Mouse (Mus musculus): ENCODE results near the gene Xpo6. TPM values are rescaled to one million over a fixed set of nuclear protein-coding genes. Genes with fewer than 3 reads are reported as not detected.

Xpo6 gene
- polyA plus RNA-seq, 1 experiment from 2014 or later, result 27.7 TPM

DNA sequence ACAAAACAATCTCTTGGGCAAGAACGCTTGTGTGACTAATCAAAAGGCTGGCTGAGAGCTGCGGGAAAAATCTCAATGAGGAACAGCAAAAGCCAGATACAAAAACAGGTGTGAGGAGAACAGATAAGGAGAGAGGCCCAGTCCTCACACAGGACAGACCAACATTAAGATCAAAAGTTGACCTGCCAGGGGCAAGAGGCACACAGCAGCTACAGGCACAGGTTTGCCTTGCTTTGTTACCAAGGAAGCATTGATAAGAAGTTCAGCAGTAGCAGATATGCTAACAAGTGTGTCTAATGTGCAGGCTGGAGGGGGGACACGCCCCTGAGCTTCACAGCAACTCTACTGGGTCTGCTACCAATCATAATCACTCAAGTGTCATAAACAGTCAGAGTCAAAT is 73.8 kb downstream of the Xpo6 start:
- ATAC-seq (ENCODE audit: extremely low read depth, insufficient number of reproducible peaks, low FRiP score, low TSS enrichment), result peak; percentile 31; the same call in 1 of the 2 replicates
- no peaks in the 10 kb centered on the region for H3K9me3 ChIP-seq
- peaks cover 57% of the 10 kb centered on the region for H3K4me1 ChIP-seq
- H3K27ac ChIP-seq (replicated peaks), result peak overlapping the region; percentile 74
- 22% methylated on average over 3 of the region's 3 CpGs for WGBS
- H3K36me3 ChIP-seq, result peaks cover 73% of the 10 kb centered on the region
- no peaks in the 10 kb centered on the region for H3K27me3 ChIP-seq (replicated peaks)
- no peak overlapping the region for H3K4me3 ChIP-seq
- H3K9ac ChIP-seq, result 0 out of 2 replicates have a peak overlapping the region, but pooled peaks have one; percentile 24
- peak overlapping the region; percentile 24; the same call in 1 of the 2 replicates for H3K4me2 ChIP-seq

DNA sequence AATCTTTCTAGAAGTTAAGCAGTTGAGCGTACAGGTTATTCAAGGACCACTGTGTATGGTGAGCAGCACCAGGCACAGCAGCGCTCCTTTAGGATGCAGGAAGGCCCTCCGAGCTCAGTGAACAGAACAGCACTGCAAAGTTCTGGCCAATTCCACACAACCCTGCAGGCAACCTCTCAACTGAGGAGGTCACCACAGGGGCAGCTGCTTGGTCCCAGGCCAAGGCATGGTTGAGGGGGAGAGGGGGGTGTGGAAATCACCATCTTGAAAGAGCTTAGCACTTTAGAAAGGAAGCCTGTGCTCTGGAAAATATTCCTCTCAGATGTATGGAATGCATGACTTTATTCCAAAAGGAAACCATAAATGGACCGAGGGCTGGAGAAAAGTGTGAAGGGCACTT is 78.8 kb downstream of the Xpo6 start:
- no peak overlapping the region for H3K4me3 ChIP-seq
- H3K4me2 ChIP-seq, result no peak overlapping the region
- H3K4me1 ChIP-seq, result peaks cover 47% of the 10 kb centered on the region
- H3K9ac ChIP-seq, result no peak overlapping the region
- peaks cover 70% of the 10 kb centered on the region for H3K36me3 ChIP-seq
- no peaks in the 10 kb centered on the region for H3K9me3 ChIP-seq
- 0 out of 2 replicates have a peak, but pooled peaks have one; percentile 58 for ATAC-seq (ENCODE audit: extremely low read depth, insufficient number of reproducible peaks, low FRiP score, low TSS enrichment)
- WGBS, result 61% methylated on average over 4 of the region's 4 CpGs
- peak overlapping the region; percentile 80 for H3K27ac ChIP-seq (replicated peaks)
- no peaks in the 10 kb centered on the region for H3K27me3 ChIP-seq (replicated peaks)

DNA sequence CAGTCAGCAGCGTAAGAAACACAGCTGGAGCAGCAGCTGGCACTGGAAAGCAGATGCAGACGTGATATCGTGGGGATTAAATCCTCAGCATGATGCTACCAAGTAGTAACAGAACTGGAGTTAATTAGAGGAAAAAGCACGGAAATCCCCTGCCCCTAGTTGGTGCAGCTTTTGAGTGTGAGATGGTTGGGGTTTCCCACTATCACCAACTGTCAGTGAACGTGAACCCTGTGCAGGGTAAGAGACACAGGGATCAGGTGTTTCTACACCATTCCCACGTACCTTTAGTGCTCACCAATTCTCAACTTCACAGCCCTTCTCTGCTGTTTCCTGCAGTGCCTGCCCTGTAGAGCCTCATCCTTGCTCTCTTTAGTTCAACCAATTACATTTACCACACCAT is 80.5 kb downstream of the Xpo6 start:
- no peak for ATAC-seq (ENCODE audit: extremely low read depth, insufficient number of reproducible peaks, low FRiP score, low TSS enrichment)
- 76% methylated on average over 6 of the region's 6 CpGs for WGBS
- Histone ChIP-seq H3K27me3 (replicated peaks) (no peaks in the 10 kb centered on the region), H3K36me3 (peaks cover 85% of the 10 kb centered on the region), H3K27ac (replicated peaks) (no peak overlapping the region), H3K4me3 (no peak overlapping the region), H3K4me2 (no peak overlapping the region), H3K9me3 (no peaks in the 10 kb centered on the region), H3K4me1 (peaks cover 29% of the 10 kb centered on the region), H3K9ac (no peak overlapping the region)

DNA sequence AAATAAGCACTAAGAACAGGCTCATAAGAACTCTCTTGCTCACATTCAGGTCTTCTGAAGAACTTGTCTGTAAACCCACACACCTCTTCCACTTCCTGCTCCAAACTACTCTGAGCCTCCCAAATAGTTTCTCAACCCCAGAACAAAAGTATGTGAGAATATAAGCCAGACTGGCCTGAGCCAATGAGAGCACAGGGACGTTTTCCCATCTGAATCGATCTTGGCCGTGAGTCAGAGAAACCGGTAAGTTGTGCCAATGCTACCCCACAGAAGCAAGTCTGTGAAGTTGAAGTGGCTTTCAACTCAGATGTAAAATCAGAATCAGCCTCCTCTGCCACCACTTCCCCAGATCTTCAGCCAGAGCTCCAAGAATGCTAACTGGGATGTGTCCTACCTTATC is 87.0 kb downstream of the Xpo6 start:
- Histone ChIP-seq H3K4me1 (no peaks in the 10 kb centered on the region; the same call in 1 of the 2 replicates), H3K27me3 (replicated peaks) (no peaks in the 10 kb centered on the region), H3K9ac (no peak overlapping the region), H3K4me3 (no peak overlapping the region), H3K36me3 (peaks cover 81% of the 10 kb centered on the region), H3K4me2 (no peak overlapping the region), H3K27ac (replicated peaks) (no peak overlapping the region), H3K9me3 (no peaks in the 10 kb centered on the region)
- no peak for ATAC-seq (ENCODE audit: extremely low read depth, insufficient number of reproducible peaks, low FRiP score, low TSS enrichment)
- 81% methylated on average over 4 of the region's 4 CpGs for WGBS

DNA sequence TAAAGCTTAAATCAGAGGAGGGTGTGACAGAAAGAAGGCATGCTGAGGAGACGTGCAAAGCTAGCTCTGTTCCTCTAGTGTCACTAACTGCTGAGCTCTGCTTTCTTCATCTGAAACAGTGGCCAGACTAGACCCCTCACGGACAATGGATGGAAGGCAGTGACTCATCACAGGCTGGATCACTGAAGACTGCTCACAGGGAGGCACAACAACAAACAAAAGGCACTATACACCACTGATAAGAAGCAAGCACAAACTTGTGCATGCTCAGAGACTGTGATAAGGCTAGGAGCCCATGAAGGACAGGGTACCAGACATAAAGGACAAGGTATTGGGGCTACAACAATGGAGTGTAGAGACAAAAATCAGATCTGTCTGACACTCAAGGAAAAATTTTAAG is 89.1 kb downstream of the Xpo6 start:
- WGBS, result 51% methylated on average over 2 of the region's 2 CpGs
- Histone ChIP-seq H3K27ac (replicated peaks) (no peak overlapping the region), H3K4me2 (no peak overlapping the region), H3K9me3 (no peaks in the 10 kb centered on the region), H3K4me3 (no peak overlapping the region), H3K27me3 (replicated peaks) (no peaks in the 10 kb centered on the region), H3K9ac (no peak overlapping the region), H3K4me1 (no peaks in the 10 kb centered on the region; the same call in 1 of the 2 replicates), H3K36me3 (peaks cover 94% of the 10 kb centered on the region)
- ATAC-seq (ENCODE audit: extremely low read depth, insufficient number of reproducible peaks, low FRiP score, low TSS enrichment), result 0 out of 2 replicates have a peak, but pooled peaks have one; percentile 19

DNA sequence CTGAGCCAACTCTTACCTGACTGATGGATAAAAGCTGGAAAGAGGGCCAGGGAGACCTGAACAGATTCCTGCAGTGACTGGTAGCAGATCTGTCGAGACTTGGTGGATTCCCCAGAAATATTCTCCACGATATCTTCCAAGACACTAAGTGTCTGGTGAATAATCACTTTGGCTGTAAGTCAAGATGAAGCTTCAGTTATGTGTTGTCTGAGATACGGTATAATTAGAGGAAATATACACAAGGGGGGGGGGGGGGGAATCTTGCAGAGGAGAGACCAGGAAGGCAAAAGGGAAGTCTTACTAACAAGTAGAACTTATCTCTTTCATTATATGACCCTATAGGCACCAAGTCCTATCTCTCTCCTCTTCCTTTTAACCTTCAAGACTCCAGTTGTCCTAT is 90.4 kb downstream of the Xpo6 start:
- no peak for ATAC-seq (ENCODE audit: extremely low read depth, insufficient number of reproducible peaks, low FRiP score, low TSS enrichment)
- Histone ChIP-seq H3K4me1 (no peaks in the 10 kb centered on the region; the same call in 1 of the 2 replicates), H3K9me3 (no peaks in the 10 kb centered on the region), H3K4me3 (no peak overlapping the region), H3K9ac (no peak overlapping the region), H3K27ac (replicated peaks) (no peak overlapping the region), H3K36me3 (peaks cover 94% of the 10 kb centered on the region), H3K27me3 (replicated peaks) (no peaks in the 10 kb centered on the region), H3K4me2 (no peak overlapping the region)
- 86% methylated on average over 3 of the region's 3 CpGs for WGBS

DNA sequence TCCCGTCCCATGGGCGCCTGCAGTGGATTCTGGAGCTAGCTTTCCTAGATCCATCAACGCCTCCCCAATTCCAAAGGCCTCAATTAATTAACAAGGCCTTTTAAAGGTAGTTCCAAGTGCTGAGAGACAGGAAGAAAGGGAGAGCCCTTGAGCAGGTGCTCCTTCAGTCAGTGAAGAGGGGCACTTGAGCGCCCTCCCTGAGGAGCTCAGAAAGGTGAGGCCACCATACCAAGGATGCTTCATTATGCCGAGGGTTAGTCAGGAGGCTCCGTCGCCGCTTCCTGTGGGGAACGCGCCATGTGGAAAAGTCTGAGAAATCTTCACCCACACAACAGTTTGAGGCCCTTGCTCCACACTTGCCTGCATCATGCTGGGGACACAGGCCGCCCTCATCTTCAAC is 99.9 kb downstream of the Xpo6 start:
- ATAC-seq (ENCODE audit: extremely low read depth, insufficient number of reproducible peaks, low FRiP score, low TSS enrichment), result no peak
- H3K9ac ChIP-seq, result no peak overlapping the region

DNA sequence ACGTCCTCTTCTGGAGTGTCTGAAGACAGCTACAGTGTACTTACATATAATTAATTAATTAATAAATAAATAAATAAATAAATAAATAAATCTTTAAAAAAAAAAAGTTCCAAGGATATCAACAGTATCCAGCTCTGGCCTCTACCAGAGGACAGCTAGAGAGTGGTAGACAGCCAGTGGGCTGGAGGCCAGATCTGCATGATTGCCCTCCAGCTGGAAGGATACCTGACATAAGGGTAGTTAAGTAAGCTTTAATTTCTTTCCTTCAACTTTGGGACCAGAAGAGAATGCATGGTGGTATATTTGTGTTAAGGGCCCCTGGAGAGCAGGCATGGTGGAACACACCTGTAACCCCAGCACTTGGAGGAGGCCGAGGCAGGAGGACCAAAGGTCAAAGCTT is 100.5 kb downstream of the Xpo6 start:
- Histone ChIP-seq H3K27me3 (replicated peaks) (no peaks in the 10 kb centered on the region), H3K4me1 (no peaks in the 10 kb centered on the region), H3K4me3 (no peak overlapping the region), H3K4me2 (no peak overlapping the region), H3K27ac (replicated peaks) (no peak overlapping the region), H3K9me3 (no peaks in the 10 kb centered on the region), H3K9ac (no peak overlapping the region), H3K36me3 (peaks cover 86% of the 10 kb centered on the region)
- ATAC-seq (ENCODE audit: extremely low read depth, insufficient number of reproducible peaks, low FRiP score, low TSS enrichment), result no peak
- WGBS, result 84% methylated on average over 2 of the region's 2 CpGs

More for the DNA sequence above, 99.9 kb downstream of the Xpo6 start:
- Histone ChIP-seq H3K27ac (replicated peaks) (no peak overlapping the region), H3K27me3 (replicated peaks) (no peaks in the 10 kb centered on the region), H3K4me2 (no peak overlapping the region), H3K4me1 (no peaks in the 10 kb centered on the region), H3K4me3 (no peak overlapping the region), H3K36me3 (peaks cover 92% of the 10 kb centered on the region), H3K9me3 (no peaks in the 10 kb centered on the region)
- WGBS, result 93% methylated on average over 11 of the region's 11 CpGs

DNA sequence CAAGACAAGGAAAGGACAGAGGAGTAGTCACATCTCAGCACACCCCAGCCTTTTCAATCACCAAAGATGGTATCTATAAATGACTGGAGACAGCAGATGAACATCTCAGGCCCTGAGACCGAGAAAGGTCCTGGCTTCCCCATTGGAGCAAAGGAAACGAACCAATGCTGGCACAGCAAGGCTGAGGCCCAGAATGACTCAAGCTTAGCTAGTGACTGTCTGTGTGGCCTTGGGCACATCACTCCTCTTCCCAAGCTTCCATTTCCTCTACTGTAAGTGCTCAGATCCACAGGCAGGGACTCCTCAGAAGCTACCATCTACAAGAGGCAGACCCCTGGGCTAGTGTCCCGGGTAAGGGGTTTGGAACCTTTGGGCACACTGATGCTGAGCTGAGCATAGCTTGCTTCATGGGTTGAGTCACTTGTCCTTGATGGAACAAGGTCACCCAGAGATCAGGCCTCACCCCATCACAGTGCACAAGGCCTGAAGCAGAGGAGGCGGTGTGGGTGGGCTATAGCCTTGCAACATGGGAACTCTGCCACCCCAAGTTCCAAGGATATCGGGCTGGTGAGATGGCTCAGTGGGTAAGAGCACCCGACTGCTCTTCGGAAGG is 101.0 kb downstream of the Xpo6 start:
- Histone ChIP-seq H3K9me3 (no peaks in the 10 kb centered on the region), H3K4me1 (no peaks in the 10 kb centered on the region), H3K27ac (replicated peaks) (no peak overlapping the region), H3K36me3 (peaks cover 81% of the 10 kb centered on the region), H3K9ac (no peak overlapping the region), H3K27me3 (replicated peaks) (no peaks in the 10 kb centered on the region), H3K4me3 (no peak overlapping the region), H3K4me2 (no peak overlapping the region)
- no peak for ATAC-seq (ENCODE audit: extremely low read depth, insufficient number of reproducible peaks, low FRiP score, low TSS enrichment)
- 91% methylated on average over 7 of the region's 7 CpGs for WGBS

DNA sequence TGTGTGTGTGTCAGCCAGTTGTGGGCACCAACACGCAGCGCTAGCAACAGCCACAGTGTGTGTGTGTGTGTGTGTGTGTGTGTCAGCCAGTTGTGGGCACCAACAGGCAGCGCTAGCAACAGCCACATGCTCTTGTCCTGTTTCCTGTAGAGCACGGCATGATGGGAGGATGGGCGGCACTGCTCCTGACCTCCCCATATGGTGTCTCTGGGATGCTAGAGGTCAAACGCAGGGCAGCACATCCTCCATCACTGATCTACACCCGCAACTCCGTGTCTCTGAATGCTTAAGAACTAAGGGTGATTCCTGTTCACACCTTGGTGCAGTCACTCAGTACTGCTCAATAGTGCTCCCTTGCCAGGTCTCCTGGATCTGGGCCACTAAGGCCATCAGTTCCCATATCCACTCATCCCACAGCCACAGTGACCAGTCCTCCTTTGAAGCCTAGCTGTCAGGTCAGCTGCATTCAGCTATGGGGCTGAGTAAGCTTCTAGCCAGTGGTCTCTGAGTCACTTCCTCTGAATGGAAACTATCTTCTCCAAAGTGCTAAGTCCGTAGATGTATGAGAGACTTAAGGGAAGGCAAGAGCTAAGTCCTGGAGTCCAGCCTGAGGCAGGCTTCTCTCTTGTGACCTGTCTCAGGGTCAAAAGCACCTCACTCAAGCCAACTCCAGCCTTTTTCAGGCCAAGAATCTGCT is 102.9 kb downstream of the Xpo6 start:
- Histone ChIP-seq H3K9me3 (no peaks in the 10 kb centered on the region), H3K4me3 (no peak overlapping the region), H3K4me1 (no peaks in the 10 kb centered on the region), H3K27ac (replicated peaks) (no peak overlapping the region), H3K27me3 (replicated peaks) (no peaks in the 10 kb centered on the region), H3K4me2 (no peak overlapping the region), H3K36me3 (peaks cover 63% of the 10 kb centered on the region), H3K9ac (no peak overlapping the region)
- 68% methylated on average over 7 of the region's 9 CpGs for WGBS
- ATAC-seq (ENCODE audit: extremely low read depth, insufficient number of reproducible peaks, low FRiP score, low TSS enrichment), result no peak

DNA sequence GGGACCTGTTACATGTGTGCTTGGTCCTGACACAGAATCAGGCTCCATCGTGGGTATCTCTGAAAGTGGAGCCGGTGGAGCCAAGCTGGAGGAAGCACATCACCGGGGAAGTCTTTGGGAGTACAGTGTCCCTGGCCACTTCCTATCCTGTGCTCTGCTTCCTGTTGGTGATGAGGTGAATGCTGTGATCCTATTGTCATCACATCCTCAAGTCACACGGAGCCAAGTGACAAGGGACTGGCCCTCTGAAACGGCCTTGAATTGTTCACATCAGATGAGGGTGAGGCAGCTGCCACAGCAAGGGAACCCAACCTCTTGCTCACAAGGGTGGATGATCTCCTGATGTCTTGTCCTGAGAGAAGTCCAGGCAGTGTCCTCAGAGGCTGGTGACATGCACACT is 103.7 kb downstream of the Xpo6 start:
- Histone ChIP-seq H3K9ac (no peak overlapping the region), H3K27ac (replicated peaks) (peak overlapping the region; percentile 24; the same call in 1 of the 2 replicates), H3K4me3 (no peak overlapping the region), H3K4me2 (no peak overlapping the region), H3K4me1 (no peaks in the 10 kb centered on the region), H3K36me3 (peaks cover 56% of the 10 kb centered on the region), H3K27me3 (replicated peaks) (no peaks in the 10 kb centered on the region), H3K9me3 (no peaks in the 10 kb centered on the region)
- no peak for ATAC-seq (ENCODE audit: extremely low read depth, insufficient number of reproducible peaks, low FRiP score, low TSS enrichment)
- WGBS, result 38% methylated on average over 5 of the region's 5 CpGs

DNA sequence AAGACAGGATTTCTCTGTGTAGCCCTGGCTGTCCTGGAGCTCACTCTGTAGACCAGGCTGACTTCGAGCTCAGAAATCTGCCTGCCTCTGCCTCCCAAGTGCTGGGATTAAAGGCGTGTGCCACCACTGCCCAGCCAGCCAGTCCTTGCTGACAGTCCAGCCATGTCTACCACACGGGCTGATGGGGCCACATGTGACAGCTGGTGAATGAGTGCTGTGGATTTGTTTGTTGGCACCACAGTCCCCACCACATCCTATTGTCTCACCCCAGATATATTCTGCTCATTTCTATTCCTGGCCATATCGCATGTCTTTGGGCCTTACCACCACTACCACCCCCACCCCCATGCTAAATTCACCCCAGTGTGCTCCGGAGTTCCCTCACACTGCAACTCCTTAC is 105.6 kb downstream of the Xpo6 start:
- 87% methylated on average over 5 of the region's 5 CpGs for WGBS

More for the DNA sequence above, 105.6 kb downstream of the Xpo6 start:
- ATAC-seq (ENCODE audit: extremely low read depth, insufficient number of reproducible peaks, low FRiP score, low TSS enrichment), result no peak
- Histone ChIP-seq H3K4me1 (no peaks in the 10 kb centered on the region), H3K27me3 (replicated peaks) (no peaks in the 10 kb centered on the region), H3K36me3 (peaks cover 37% of the 10 kb centered on the region), H3K9ac (no peak overlapping the region), H3K27ac (replicated peaks) (no peak overlapping the region), H3K9me3 (no peaks in the 10 kb centered on the region), H3K4me3 (no peak overlapping the region), H3K4me2 (no peak overlapping the region)
